Mouse (Mus musculus) lung, postnatal 36 days (tissue): ENCODE measurements at regions not wholly inside any gene's neighbourhood (a gene's known extent, or its start where the extent isn't known, plus 50 kb on each side); places are given as distances from the start of the nearest gene placed in this dataset.

Experiments used
- DNase-seq: peaks from one replicate; pipeline ENCODE4 v3.0.0; 2022; ENCODE audit warnings: mixed read lengths

- DNase-seq = no peak
Measured at GRCm38 (mm10) chr19:14347026-14347425, 250.8 kb downstream of the Tle4 start.

- DNase-seq = no peak
Measured at GRCm38 (mm10) chr19:14347429-14347828, 250.4 kb downstream of the Tle4 start.

GRCm38 (mm10) chr19:14349753-14350152 lies 248.1 kb downstream of the Tle4 start:
- no peak for DNase-seq

GRCm38 (mm10) chr19:14351728-14352340 lies 246.0 kb downstream of the Tle4 start:
- DNase-seq = peak; percentile 13

- no peak for DNase-seq
Measured at GRCm38 (mm10) chr19:14352551-14352950, 245.3 kb downstream of the Tle4 start.

- no peak for DNase-seq
Measured at GRCm38 (mm10) chr19:14353151-14353550, 244.7 kb downstream of the Tle4 start.

- no peak for DNase-seq
Measured at GRCm38 (mm10) chr19:14355128-14355527, 242.7 kb downstream of the Tle4 start.

GRCm38 (mm10) chr19:14355946-14356345 lies 241.9 kb downstream of the Tle4 start:
- no peak for DNase-seq

- no peak for DNase-seq
Measured at GRCm38 (mm10) chr19:14360611-14361010, 237.2 kb downstream of the Tle4 start.

- no peak for DNase-seq
Measured at GRCm38 (mm10) chr19:14369098-14369604, 228.7 kb downstream of the Tle4 start.

GRCm38 (mm10) chr19:14371360-14371759 lies 226.5 kb downstream of the Tle4 start:
- no peak for DNase-seq

- DNase-seq = no peak
Measured at GRCm38 (mm10) chr19:14373996-14374395, 223.9 kb downstream of the Tle4 start.

GRCm38 (mm10) chr19:14380898-14381297 lies 217.0 kb downstream of the Tle4 start:
- DNase-seq = no peak

GRCm38 (mm10) chr19:14387796-14388195 lies 210.1 kb downstream of the Tle4 start:
- no peak for DNase-seq

- DNase-seq = peak; percentile 33
Measured at GRCm38 (mm10) chr19:14388539-14388938, 209.3 kb downstream of the Tle4 start.

- DNase-seq = no peak
Measured at GRCm38 (mm10) chr19:14389881-14390837, 207.7 kb downstream of the Tle4 start.

- DNase-seq = no peak
Measured at GRCm38 (mm10) chr19:14390914-14391313, 206.9 kb downstream of the Tle4 start.
